Comparison of ENCODE assay signal across 18 mouse cellular contexts in genomic region chr4:122853691-122854090, GRCm38 (mm10). TPM values are rescaled to one million over a fixed set of nuclear protein-coding genes. Genes with fewer than 3 reads are reported as not detected.
DNase-seq lines count a peak whose midpoint lies in the region; ATAC-seq and TF ChIP-seq lines count a peak whose summit lies in the region.
"Had no signal": no experiment of that assay in that cellular context is flagged by ENCODE, and none has a peak within 500 bp of the region (broad histone marks: within the 10 kb centered on the region; RNA-seq: fewer than 3 reads in every experiment).

No protein-coding gene starts in this region.

- H3K9me3 ChIP-seq in heart, embryonic 15.5 days (replicated peaks): no peaks in the 10 kb centered on the region
- no peaks in the 10 kb centered on the region for H3K9me3 ChIP-seq in heart, embryonic 10.5 days
- H3K9me3 ChIP-seq: embryonic facial prominence, embryonic 12.5 days; forebrain, embryonic 10.5 days; hindbrain, embryonic 10.5 days; limb, embryonic 10.5 days; lung, embryonic 15.5 days; midbrain, embryonic 12.5 days had no signal

- H3K4me3 ChIP-seq in heart, embryonic 15.5 days: no peak overlapping the region
- H3K4me3 ChIP-seq in heart, embryonic 10.5 days: no peak overlapping the region
- H3K4me3 ChIP-seq in spleen, adult 2 months (ENCODE audit: extremely low read depth, insufficient read depth, insufficient read length): no peak overlapping the region
- H3K4me3 ChIP-seq: embryonic facial prominence, embryonic 12.5 days; forebrain, embryonic 10.5 days; hindbrain, embryonic 10.5 days; limb, embryonic 10.5 days; lung, embryonic 15.5 days; midbrain, embryonic 12.5 days had no signal

- H3K4me1 ChIP-seq in heart, embryonic 15.5 days (replicated peaks): no peaks in the 10 kb centered on the region
- no peaks in the 10 kb centered on the region for H3K4me1 ChIP-seq in heart, embryonic 10.5 days
- H3K4me1 ChIP-seq in spleen, adult 2 months (ENCODE audit: control insufficient read depth, insufficient read depth, insufficient read length): peaks cover 7% of the 10 kb centered on the region; the same call in 1 of the 2 replicates
- H3K4me1 ChIP-seq: embryonic facial prominence, embryonic 12.5 days; forebrain, embryonic 10.5 days; hindbrain, embryonic 10.5 days; limb, embryonic 10.5 days; lung, embryonic 15.5 days; midbrain, embryonic 12.5 days had no signal

- H3K4me2 ChIP-seq in heart, embryonic 15.5 days: no peak overlapping the region
- H3K4me2 ChIP-seq: embryonic facial prominence, embryonic 12.5 days; lung, embryonic 15.5 days; midbrain, embryonic 12.5 days had no signal

- peak; percentile 11; the same call in 1 of the 2 replicates for ATAC-seq in heart, embryonic 15.5 days (replicated peaks; ENCODE audit: insufficient number of reproducible peaks, insufficient read depth, low FRiP score, low read depth)

- peak overlapping the region; percentile 31; the same call in 1 of the 2 replicates for H3K27ac ChIP-seq in heart, embryonic 15.5 days
- no peak overlapping the region for H3K27ac ChIP-seq in heart, embryonic 10.5 days
- H3K27ac ChIP-seq in spleen, adult 2 months (ENCODE audit: insufficient read depth, low read length): peak overlapping the region; percentile 72
- H3K27ac ChIP-seq: embryonic facial prominence, embryonic 12.5 days; forebrain, embryonic 10.5 days; hindbrain, embryonic 10.5 days; limb, embryonic 10.5 days; lung, embryonic 15.5 days; midbrain, embryonic 12.5 days had no signal

- no peak for TF ChIP-seq POLR2A in spleen, adult 2 months (IDR thresholded peaks at IDR 0.05; ENCODE audit: low read depth, low read length)

- no peaks in the 10 kb centered on the region for H3K27me3 ChIP-seq in heart, embryonic 15.5 days
- H3K27me3 ChIP-seq in heart, embryonic 10.5 days (ENCODE audit: insufficient read depth, poor library complexity, severe bottlenecking): no peaks in the 10 kb centered on the region
- H3K27me3 ChIP-seq in spleen, adult 2 months (ENCODE audit: control insufficient read depth, insufficient read depth, low read length): no peaks in the 10 kb centered on the region
- H3K27me3 ChIP-seq: embryonic facial prominence, embryonic 12.5 days; lung, embryonic 15.5 days; midbrain, embryonic 12.5 days had no signal

- 67% methylated on average over 2 of the region's 2 CpGs for WGBS in heart, embryonic 15.5 days
- WGBS in heart, embryonic 10.5 days: 65% methylated on average over 2 of the region's 2 CpGs
- WGBS in spleen, adult 2 months: 11% methylated on average over 2 of the region's 2 CpGs

- no peak overlapping the region for H3K9ac ChIP-seq in heart, embryonic 15.5 days
- H3K9ac ChIP-seq: embryonic facial prominence, embryonic 12.5 days; lung, embryonic 15.5 days; midbrain, embryonic 12.5 days had no signal

- peaks cover 53% of the 10 kb centered on the region for H3K36me3 ChIP-seq in heart, embryonic 15.5 days
- H3K36me3 ChIP-seq in heart, embryonic 10.5 days: peaks cover 77% of the 10 kb centered on the region
- peaks cover 15% of the 10 kb centered on the region; the same call in 1 of the 2 replicates for H3K36me3 ChIP-seq in spleen, adult 2 months (ENCODE audit: control insufficient read depth, insufficient read depth, low read length)

- DNase-seq in heart, embryonic 10.5 days (ENCODE audit: low spot score): no peak
- peak; percentile 57 to 72 for DNase-seq in spleen, adult 2 months (ENCODE audit: low read depth in 1 of 2, low spot score in 2 of 2)
- DNase-seq in spleen, adult 12 weeks (ENCODE audit: low spot score): no peak
- peak; percentile 45 to 52 for DNase-seq in monocyte, adult 2 months (ENCODE audit: low read depth in 1 of 2, low spot score in 2 of 2)
- DNase-seq in thymus, postnatal 4 days: peak; percentile 36
- DNase-seq in urinary bladder, postnatal 14 days (ENCODE audit: low spot score): no peak
- no peak for DNase-seq in right cerebral cortex, adult 18-20 months
- DNase-seq: adrenal gland, postnatal 14 days; cerebellum, postnatal 25 days; kidney, postnatal 10 days; layer of hippocampus, postnatal 36 days had no signal

- no peak for TF ChIP-seq CTCF in spleen, adult 2 months (IDR thresholded peaks at IDR 0.05; ENCODE audit: extremely low read depth, insufficient read depth, insufficient read length, insufficient replicate concordance)

RNA-seq across cellular contexts. Expression of gene Ppt1, which starts 17.6 kb away (rescaled TPM):
- 57.9 and 80.6 TPM in 2 replicates for polyA plus RNA-seq in heart, embryonic 15.5 days (2015; fragmentation: Nextera tagmentation; extraction: Ambion mirVana)
- polyA plus RNA-seq in heart, embryonic 10.5 days (2016; fragmentation: Nextera tagmentation; extraction: Ambion mirVana): 55.0 and 64.3 TPM in 2 replicates
- polyA plus RNA-seq in spleen, adult 2 months (2012; rRNA removed): 31.6 and 44.3 TPM in 2 replicates

RNA-seq across cellular contexts. Expression of gene Cap1, which starts 32.2 kb away (rescaled TPM):
- polyA plus RNA-seq in heart, embryonic 15.5 days (2015; fragmentation: Nextera tagmentation; extraction: Ambion mirVana): 41.4 and 51.0 TPM in 2 replicates
- 21.7 and 56.6 TPM in 2 replicates for polyA plus RNA-seq in heart, embryonic 10.5 days (2016; fragmentation: Nextera tagmentation; extraction: Ambion mirVana)
- 108 and 116 TPM in 2 replicates for polyA plus RNA-seq in spleen, adult 2 months (2012; rRNA removed)

Comparison
In these comparisons a context has a peak if more than half of its experiments do, and no peak if none do; other contexts are left out.
1. DNase-seq: peak in spleen, adult 2 months (2 of 2), monocyte, adult 2 months (2 of 2) and thymus, postnatal 4 days (single experiment); none in heart, embryonic 10.5 days (single experiment), spleen, adult 12 weeks (single experiment), urinary bladder, postnatal 14 days (single experiment) and right cerebral cortex, adult 18-20 months (single experiment).